Mouse (Mus musculus) hindbrain, embryonic 10.5 days (tissue): Measurements from ENCODE around the gene Isoc2a. TPM values are rescaled to one million over a fixed set of nuclear protein-coding genes. Genes with fewer than 3 reads are reported as not detected.

Experiments
- DNase-seq: peaks from one replicate; pipeline ENCODE4 v3.0.0-alpha.2; 2017; ENCODE audit warnings: low spot score
- H3K27ac ChIP-seq: fragments of 300-500 bp; sonication (generic); 2 replicates; pipeline ENCODE4 v1.5.1; 2016; ENCODE audit warnings: mild to moderate bottlenecking, moderate library complexity
- H3K27me3 ChIP-seq: fragments of 300-500 bp; sonication (generic); 2 replicates; pipeline ENCODE4 v1.6.1; 2016; ENCODE audit warnings: mild to moderate bottlenecking; ENCODE audit not compliant: poor library complexity, insufficient read depth, severe bottlenecking
- H3K36me3 ChIP-seq: fragments of 300-500 bp; sonication (generic); 2 replicates; pipeline ENCODE4 v1.6.1; 2016; ENCODE audit warnings: mild to moderate bottlenecking, moderate library complexity
- H3K4me1 ChIP-seq: fragments of 300-500 bp; sonication (generic); replicated peaks from 2 replicates; pipeline ENCODE4 v1.6.1; 2016; ENCODE audit warnings: mild to moderate bottlenecking
- H3K4me3 ChIP-seq: fragments of 300-500 bp; sonication (generic); 2 replicates; pipeline ENCODE4 v1.5.1; 2016; ENCODE audit warnings: mild to moderate bottlenecking, moderate library complexity
- H3K9me3 ChIP-seq: fragments of 300-500 bp; sonication (generic); 2 replicates; pipeline ENCODE4 v1.6.1; 2016; ENCODE audit warnings: mild to moderate bottlenecking, moderate library complexity
- WGBS: fragments of 180-500 bp; shearing (Covaris S2); methylation state at CpG from one replicate; pipeline ENCODE4 v1.1.7; 2016; 5-methylcytosine and 5-hydroxymethylcytosine counted together
- polyA plus RNA-seq: library from polyadenylated mRNA; unstranded; fragments of >200 nt; fragmentation: Nextera tagmentation; extraction: Ambion mirVana; gene quantifications from 2 replicates; pipeline ENCODE4 v1.2.1, GENCODE M21; 2016

Gene Isoc2a
- polyA plus RNA-seq, 1 experiment from 2014 or later = 0.73 TPM

GRCm38 (mm10) chr7:4906466-4906950, 29.6 kb downstream of the Isoc2a start, which contains the start of gene Gm36210:
Gm36210 (minus strand) TSS chr7:4906516.
- H3K27me3 ChIP-seq = no peaks in the 10 kb centered on the region
- H3K4me1 ChIP-seq = 0 out of 2 replicates have a peak, but pooled peaks cover 2% of the 10 kb centered on the region
- WGBS = 68% methylated on average over 10 of the region's 10 CpGs
- DNase-seq = no peak
- H3K4me3 ChIP-seq = no peak within 1 kb of the TSS
- H3K27ac ChIP-seq = no peak within 1 kb of the TSS
- peaks cover 6% of the 10 kb centered on the region; the same call in 1 of the 2 replicates for H3K9me3 ChIP-seq
- H3K36me3 ChIP-seq = no peaks in the 10 kb centered on the region

DNA sequence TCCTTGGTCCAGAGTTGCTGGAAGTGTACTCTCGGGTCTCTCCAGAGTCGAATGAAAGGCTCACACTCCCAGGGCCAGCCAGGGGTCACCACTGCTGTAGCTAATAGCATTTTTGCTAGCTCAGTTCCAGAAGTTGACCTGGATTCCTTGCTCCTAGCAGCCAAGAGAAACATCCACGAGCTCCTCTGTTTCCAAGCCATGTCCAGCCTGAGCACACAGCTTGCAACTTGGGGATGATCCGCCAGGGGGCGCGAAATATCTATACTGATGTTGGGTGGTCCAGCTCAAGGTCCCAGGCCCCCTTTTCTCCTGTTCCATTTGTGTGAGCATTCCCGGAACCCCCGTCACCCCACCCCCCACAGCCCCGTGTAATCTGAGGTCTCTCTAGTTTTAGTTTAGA, 34.6 kb downstream of the Isoc2a start:
- 31% methylated on average over 9 of the region's 9 CpGs for WGBS
- peak; percentile 75 for DNase-seq
- H3K36me3 ChIP-seq = no peaks in the 10 kb centered on the region
- peaks cover 14% of the 10 kb centered on the region for H3K4me1 ChIP-seq
- no peak overlapping the region for H3K27ac ChIP-seq
- no peaks in the 10 kb centered on the region for H3K27me3 ChIP-seq
- no peaks in the 10 kb centered on the region for H3K9me3 ChIP-seq
- H3K4me3 ChIP-seq = no peak overlapping the region

DNA sequence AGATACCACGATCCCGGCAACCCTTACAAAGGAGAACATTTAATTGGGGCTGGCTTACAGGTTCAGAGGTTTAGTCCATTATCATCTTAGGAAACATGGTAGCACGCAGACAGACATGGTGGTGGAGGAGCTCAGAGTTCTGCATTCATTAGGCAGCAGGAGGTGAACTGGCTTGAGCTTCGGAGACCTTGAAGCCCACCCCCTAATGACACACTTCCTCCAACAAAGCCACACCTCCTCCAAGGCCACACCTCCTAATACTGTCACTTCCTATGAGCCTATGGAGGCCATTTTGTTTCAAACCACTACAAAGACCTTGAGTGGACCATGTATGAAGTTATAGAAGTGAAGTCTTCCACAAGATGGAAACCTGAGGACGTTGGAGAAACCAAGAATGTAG, 35.3 kb downstream of the Isoc2a start:
- H3K27me3 ChIP-seq = no peaks in the 10 kb centered on the region
- peaks cover 2% of the 10 kb centered on the region for H3K36me3 ChIP-seq
- no peak for DNase-seq
- no peak overlapping the region for H3K27ac ChIP-seq
- peaks cover 17% of the 10 kb centered on the region for H3K4me1 ChIP-seq
- no peak overlapping the region for H3K4me3 ChIP-seq
- WGBS = 59% methylated on average over 5 of the region's 5 CpGs
- H3K9me3 ChIP-seq = no peaks in the 10 kb centered on the region

- Histone ChIP-seq H3K27me3 (no peaks in the 10 kb centered on the region), H3K36me3 (peaks cover 30% of the 10 kb centered on the region), H3K4me1 (peaks cover 17% of the 10 kb centered on the region), H3K9me3 (0 out of 2 replicates have a peak, but pooled peaks cover 3% of the 10 kb centered on the region), H3K27ac (peak within 1 kb of the TSS; percentile 100), H3K4me3 (peak within 1 kb of the TSS; percentile 81)
- WGBS = under 1% methylated on average over 56 of the region's 56 CpGs
- DNase-seq = peak; percentile 94
These were observed 38.2 kb downstream of the Isoc2a start, which contains the start of gene Zfp628 for GRCm38 (mm10) chr7:4915007-4915665. Zfp628 (plus strand) TSS chr7:4915217.

GRCm38 (mm10) chr7:4915669-4916416, 38.9 kb downstream of the Isoc2a start:
- no peak for DNase-seq
- Histone ChIP-seq H3K27ac (peak overlapping the region; percentile 100), H3K4me3 (peak overlapping the region; percentile 81), H3K27me3 (no peaks in the 10 kb centered on the region), H3K4me1 (peaks cover 23% of the 10 kb centered on the region), H3K9me3 (0 out of 2 replicates have a peak, but pooled peaks cover 3% of the 10 kb centered on the region), H3K36me3 (peaks cover 37% of the 10 kb centered on the region)
- WGBS = 27% methylated on average over 14 of the region's 14 CpGs

DNA sequence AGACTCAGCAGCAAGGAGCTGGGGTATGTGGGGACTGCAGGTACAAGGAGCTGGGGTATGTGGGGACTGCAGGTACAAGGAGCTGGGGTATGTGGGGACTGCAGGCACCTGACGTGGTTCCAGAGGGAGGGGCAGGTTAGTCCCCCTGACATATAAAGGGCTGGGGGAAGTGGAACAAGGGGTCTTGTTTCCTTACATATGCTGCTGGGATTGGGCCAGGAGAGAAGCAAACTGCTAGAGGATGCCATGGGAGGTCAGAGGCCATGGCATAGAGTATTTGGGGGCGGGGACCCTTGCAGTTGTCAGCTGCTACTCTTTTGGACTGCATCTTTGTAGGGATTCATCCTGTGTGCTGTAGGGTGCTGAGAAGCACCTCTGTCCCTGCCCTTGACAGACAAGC, 40.5 kb downstream of the Isoc2a start:
- DNase-seq = no peak
- Histone ChIP-seq H3K4me1 (peaks cover 40% of the 10 kb centered on the region), H3K27ac (no peak overlapping the region), H3K9me3 (0 out of 2 replicates have a peak, but pooled peaks cover 3% of the 10 kb centered on the region), H3K4me3 (no peak overlapping the region), H3K36me3 (peaks cover 46% of the 10 kb centered on the region), H3K27me3 (no peaks in the 10 kb centered on the region)
- WGBS = 92% methylated on average over 2 of the region's 2 CpGs

DNA sequence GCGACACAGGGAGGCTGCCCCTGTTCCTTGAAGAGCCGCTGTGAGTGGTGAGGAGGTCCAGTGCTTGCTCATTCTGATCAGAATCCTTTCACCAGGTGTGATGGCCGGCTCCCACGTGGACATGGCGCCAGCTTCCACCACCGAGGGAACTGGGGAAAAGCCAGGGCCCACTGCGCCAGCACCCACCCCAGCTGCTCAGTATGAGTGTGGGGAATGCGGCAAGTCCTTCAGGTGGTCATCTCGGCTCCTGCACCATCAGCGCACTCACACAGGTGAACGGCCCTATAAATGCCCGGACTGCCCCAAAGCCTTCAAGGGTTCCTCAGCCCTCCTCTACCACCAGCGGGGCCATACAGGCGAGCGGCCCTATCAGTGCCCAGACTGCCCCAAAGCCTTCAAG, 41.7 kb downstream of the Isoc2a start:
- H3K4me1 ChIP-seq = peaks cover 52% of the 10 kb centered on the region
- H3K4me3 ChIP-seq = peak overlapping the region; percentile 9; the same call in 1 of the 2 replicates
- H3K27me3 ChIP-seq = no peaks in the 10 kb centered on the region
- no peak for DNase-seq
- H3K9me3 ChIP-seq = 0 out of 2 replicates have a peak, but pooled peaks cover 3% of the 10 kb centered on the region
- H3K27ac ChIP-seq = no peak overlapping the region
- peaks cover 46% of the 10 kb centered on the region for H3K36me3 ChIP-seq
- WGBS = 94% methylated on average over 15 of the region's 15 CpGs

DNA sequence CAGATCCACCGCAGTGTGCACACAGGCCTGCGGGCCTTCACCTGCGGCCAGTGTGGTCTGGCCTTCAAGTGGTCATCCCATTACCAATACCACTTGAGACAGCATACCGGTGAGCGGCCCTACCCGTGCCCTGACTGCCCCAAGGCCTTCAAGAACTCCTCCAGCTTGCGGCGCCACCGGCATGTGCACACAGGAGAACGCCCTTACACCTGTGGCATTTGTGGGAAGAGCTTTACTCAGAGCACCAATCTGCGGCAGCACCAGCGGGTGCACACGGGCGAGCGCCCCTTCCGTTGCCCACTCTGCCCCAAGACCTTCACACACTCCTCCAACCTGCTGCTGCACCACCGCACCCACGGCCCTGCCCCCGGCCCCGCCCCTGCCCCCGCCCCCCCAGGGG, 42.1 kb downstream of the Isoc2a start:
- 85% methylated on average over 21 of the region's 21 CpGs for WGBS
- H3K36me3 ChIP-seq = peaks cover 46% of the 10 kb centered on the region
- H3K4me1 ChIP-seq = peaks cover 56% of the 10 kb centered on the region
- peaks cover 3% of the 10 kb centered on the region; the same call in 1 of the 2 replicates for H3K9me3 ChIP-seq
- no peak for DNase-seq
- H3K27ac ChIP-seq = no peak overlapping the region
- no peaks in the 10 kb centered on the region for H3K27me3 ChIP-seq
- H3K4me3 ChIP-seq = peak overlapping the region; percentile 9; the same call in 1 of the 2 replicates

- H3K4me3 ChIP-seq = no peak overlapping the region
- H3K27me3 ChIP-seq = no peaks in the 10 kb centered on the region
- peaks cover 46% of the 10 kb centered on the region for H3K36me3 ChIP-seq
- H3K27ac ChIP-seq = no peak overlapping the region
- WGBS = 84% methylated on average over 21 of the region's 21 CpGs
- DNase-seq = no peak
- H3K9me3 ChIP-seq = peaks cover 3% of the 10 kb centered on the region; the same call in 1 of the 2 replicates
- peaks cover 61% of the 10 kb centered on the region for H3K4me1 ChIP-seq
These were observed 43.0 kb downstream of the Isoc2a start for GRCm38 (mm10) chr7:4919971-4920370.

DNA sequence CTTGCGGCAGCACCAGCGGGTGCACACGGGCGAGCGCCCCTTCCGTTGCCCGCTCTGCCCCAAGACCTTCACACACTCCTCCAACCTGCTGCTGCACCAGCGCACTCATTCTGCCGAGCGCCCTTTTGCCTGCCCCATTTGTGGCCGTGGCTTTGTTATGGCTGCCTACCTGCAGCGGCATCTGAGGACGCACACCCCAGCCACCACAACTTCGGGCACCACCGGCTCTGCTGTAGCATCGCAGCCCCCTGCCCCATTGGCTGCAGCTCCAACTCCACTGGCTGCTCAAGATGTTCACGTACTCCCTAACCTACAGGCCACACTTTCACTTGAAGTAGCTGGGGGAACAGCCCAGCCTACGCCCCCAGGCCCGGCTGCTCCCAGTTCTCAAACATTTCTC, 43.5 kb downstream of the Isoc2a start:
- peak overlapping the region; percentile 90; the same call in 1 of the 2 replicates for H3K27ac ChIP-seq
- H3K9me3 ChIP-seq = peaks cover 3% of the 10 kb centered on the region; the same call in 1 of the 2 replicates
- H3K27me3 ChIP-seq = no peaks in the 10 kb centered on the region
- H3K4me1 ChIP-seq = peaks cover 66% of the 10 kb centered on the region
- peak overlapping the region; percentile 11; the same call in 1 of the 2 replicates for H3K4me3 ChIP-seq
- 93% methylated on average over 19 of the region's 19 CpGs for WGBS
- H3K36me3 ChIP-seq = peaks cover 46% of the 10 kb centered on the region
- DNase-seq = no peak

DNA sequence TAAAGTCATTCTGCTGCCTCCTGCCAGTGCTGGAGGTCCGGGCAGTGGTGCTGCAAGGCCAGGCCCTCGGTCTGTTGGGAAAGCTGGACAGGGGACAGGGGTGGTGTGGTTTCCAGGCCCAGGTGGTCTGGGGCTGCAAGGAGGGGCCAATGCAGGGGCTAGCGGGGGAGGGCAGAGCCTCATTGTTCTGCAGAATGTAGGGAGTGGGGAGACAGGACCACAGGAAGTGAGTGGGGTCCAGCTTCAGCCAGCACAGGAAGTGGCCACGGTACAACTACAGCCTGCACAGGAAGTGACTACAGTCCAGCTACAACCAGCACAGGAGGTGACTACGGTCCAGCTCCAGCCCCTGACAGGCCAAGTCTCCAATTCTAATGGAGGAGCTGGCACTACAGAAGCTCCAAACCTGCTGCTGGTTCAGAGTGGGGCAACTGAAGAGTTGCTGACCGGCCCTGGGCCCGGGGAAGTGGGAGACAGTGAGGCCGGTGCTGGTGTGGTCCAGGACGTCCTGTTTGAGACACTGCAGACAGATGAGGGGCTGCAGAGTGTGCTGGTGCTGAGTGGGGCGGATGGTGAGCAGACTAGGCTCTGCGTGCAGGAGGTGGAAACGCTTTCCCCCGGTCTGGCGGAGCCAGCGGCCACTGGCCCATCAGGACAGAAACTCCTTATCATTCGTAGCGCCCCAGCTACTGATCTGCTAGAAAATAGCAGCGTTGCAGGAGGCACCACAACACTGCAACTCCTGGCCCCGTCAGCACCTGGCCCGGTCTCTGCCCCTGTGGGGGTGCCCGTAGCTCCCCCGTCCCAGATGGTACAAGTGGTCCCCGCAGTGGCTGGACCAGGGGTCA, 44.2 kb downstream of the Isoc2a start:
- DNase-seq = no peak
- no peaks in the 10 kb centered on the region for H3K27me3 ChIP-seq
- peak overlapping the region; percentile 90 for H3K27ac ChIP-seq
- H3K36me3 ChIP-seq = peaks cover 46% of the 10 kb centered on the region
- H3K4me1 ChIP-seq = peaks cover 67% of the 10 kb centered on the region
- peaks cover 3% of the 10 kb centered on the region; the same call in 1 of the 2 replicates for H3K9me3 ChIP-seq
- WGBS = 62% methylated on average over 23 of the region's 23 CpGs
- H3K4me3 ChIP-seq = peak overlapping the region; percentile 57; the same call in 1 of the 2 replicates
